Mouse (Mus musculus): ENCODE measurements around the gene Ift46. TPM values are rescaled to one million over a fixed set of nuclear protein-coding genes. Genes with fewer than 3 reads are reported as not detected.

Gene Ift46
- total RNA-seq (2021): 100 to 1,000 TPM; 111 to 114 TPM

- intact Hi-C loops (cut with DNase I): no loop called here
- peak; percentile 88 for DNase-seq
Measured at GRCm38 (mm10) chr9:44767101-44768028, at the start of gene Ift46, which contains the start of gene Arcn1. TSS of gene Ift46 (plus strand) at chr9:44767908. TSS of gene Arcn1 (minus strand) at chr9:44767845.

GRCm38 (mm10) chr9:44718937-44719631, 48.6 kb upstream of the Ift46 start:
- peak; percentile 75 for DNase-seq
- intact Hi-C loops (cut with DNase I): no loop called here

GRCm38 (mm10) chr9:44719632-44720357, 47.9 kb upstream of the Ift46 start:
- intact Hi-C loops (cut with DNase I): no loop called here
- peak; percentile 84 for DNase-seq

- DNase-seq: peak; percentile 56
- intact Hi-C loops (cut with DNase I): no loop called here
Measured at GRCm38 (mm10) chr9:44720358-44721153, 47.2 kb upstream of the Ift46 start.

GRCm38 (mm10) chr9:44721154-44721876, 46.4 kb upstream of the Ift46 start:
- DNase-seq: peak; percentile 93
- intact Hi-C loops (cut with DNase I): no loop called here

GRCm38 (mm10) chr9:44721877-44722186, 45.9 kb upstream of the Ift46 start:
- DNase-seq: no peak
- intact Hi-C loops (cut with DNase I): no loop called here

- intact Hi-C loops (cut with DNase I): no loop called here
- DNase-seq: no peak
Measured at GRCm38 (mm10) chr9:44722575-44722974, 45.1 kb upstream of the Ift46 start.

- intact Hi-C loops (cut with DNase I): no loop called here
- no peak for DNase-seq
Measured at GRCm38 (mm10) chr9:44723008-44723407, 44.7 kb upstream of the Ift46 start.

GRCm38 (mm10) chr9:44723521-44724041, 44.1 kb upstream of the Ift46 start:
- peak; percentile 79 for DNase-seq
- intact Hi-C loops (cut with DNase I): no loop called here

- DNase-seq: peak; percentile 63
Measured at GRCm38 (mm10) chr9:44724223-44724622, 43.5 kb upstream of the Ift46 start.

GRCm38 (mm10) chr9:44724665-44725064, 43.0 kb upstream of the Ift46 start:
- intact Hi-C loops (cut with DNase I): no loop called here
- DNase-seq: no peak

More at GRCm38 (mm10) chr9:44724223-44724622, 43.5 kb upstream of the Ift46 start:
- intact Hi-C loops (cut with DNase I): no loop called here

GRCm38 (mm10) chr9:44726431-44727146, 41.1 kb upstream of the Ift46 start:
- intact Hi-C loops (cut with DNase I): no loop called here
- no peak for DNase-seq

- DNase-seq: no peak
- intact Hi-C loops (cut with DNase I): no loop called here
Measured at GRCm38 (mm10) chr9:44727441-44727840, 40.3 kb upstream of the Ift46 start.

- intact Hi-C loops (cut with DNase I): loop anchor here (10.0 kb wide), 1 partner anchor 77 kb away; no protein-coding TSS in a partner anchor
- no peak for DNase-seq
Measured at GRCm38 (mm10) chr9:44732130-44732549, 35.6 kb upstream of the Ift46 start.

GRCm38 (mm10) chr9:44732921-44733530, 34.7 kb upstream of the Ift46 start:
- intact Hi-C loops (cut with DNase I): loop anchor here (10.0 kb wide), 1 partner anchor 78 kb away; no protein-coding TSS in a partner anchor
- DNase-seq: no peak

GRCm38 (mm10) chr9:44733671-44734523, 33.8 kb upstream of the Ift46 start:
- no peak for DNase-seq
- intact Hi-C loops (cut with DNase I): loop anchor here (10.0 kb wide), 1 partner anchor 79 kb away; no protein-coding TSS in a partner anchor
